17 mouse cellular contexts compared by ENCODE assay signal in genomic region chr5:103020954-103021353, GRCm38 (mm10).
DNase-seq lines count a peak whose midpoint lies in the region; ATAC-seq and TF ChIP-seq lines count a peak whose summit lies in the region.
"Had no signal": no experiment of that assay in that cellular context is flagged by ENCODE, and none has a peak within 500 bp of the region (broad histone marks: within the 10 kb centered on the region; RNA-seq: fewer than 3 reads in every experiment).

No protein-coding gene starts in this region.

- 29% methylated on average over 3 of the region's 3 CpGs for WGBS in midbrain, embryonic 11.5 days
- 52% methylated on average over 3 of the region's 3 CpGs for WGBS in midbrain, embryonic 10.5 days
- WGBS in forebrain, postnatal 0 days = 8% methylated on average over 3 of the region's 3 CpGs
- WGBS in midbrain, embryonic 14.5 days = 8% methylated on average over 3 of the region's 3 CpGs
- WGBS in heart, embryonic 10.5 days = 63% methylated on average over 3 of the region's 3 CpGs

- DNase-seq in midbrain, embryonic 11.5 days (ENCODE audit: low spot score, missing footprints) = no peak
- no peak for DNase-seq in midbrain, embryonic 10.5 days (ENCODE audit: low spot score)
- DNase-seq in forebrain, postnatal 0 days = peak; percentile 62
- peak; percentile 70 for DNase-seq in midbrain, embryonic 14.5 days
- peak; percentile 14 for DNase-seq in retina, postnatal 1 day
- no peak for DNase-seq in kidney, postnatal 14 days
- DNase-seq in heart, embryonic 10.5 days (ENCODE audit: low spot score) = no peak
- DNase-seq: adrenal gland, postnatal 25 days; gastrocnemius, postnatal 10 days; layer of hippocampus, adult 9-11 months; lung, adult 18-20 months; lung, postnatal 4 days; thymus, postnatal 14 days had no signal

- H3K27me3 ChIP-seq in midbrain, embryonic 11.5 days (ENCODE audit: control insufficient read depth, insufficient read depth, low read length) = no peaks in the 10 kb centered on the region
- no peaks in the 10 kb centered on the region for H3K27me3 ChIP-seq in midbrain, embryonic 10.5 days (ENCODE audit: low read depth, poor library complexity, severe bottlenecking)
- no peaks in the 10 kb centered on the region for H3K27me3 ChIP-seq in forebrain, postnatal 0 days (ENCODE audit: insufficient read depth, low read length)
- H3K27me3 ChIP-seq in midbrain, embryonic 14.5 days (ENCODE audit: control insufficient read depth, insufficient read depth, low read length) = no peaks in the 10 kb centered on the region
- no peaks in the 10 kb centered on the region for H3K27me3 ChIP-seq in heart, embryonic 10.5 days (ENCODE audit: insufficient read depth, poor library complexity, severe bottlenecking)
- H3K27me3 ChIP-seq: intestine, embryonic 15.5 days; stomach, embryonic 15.5 days had no signal

- no peak overlapping the region for H3K27ac ChIP-seq in midbrain, embryonic 11.5 days (ENCODE audit: low read depth, low read length)
- no peak overlapping the region for H3K27ac ChIP-seq in midbrain, embryonic 10.5 days (replicated peaks)
- H3K27ac ChIP-seq in forebrain, postnatal 0 days (ENCODE audit: low read depth, low read length) = peak overlapping the region; percentile 64; the same call in 1 of the 2 replicates
- peak overlapping the region; percentile 21 for H3K27ac ChIP-seq in midbrain, embryonic 14.5 days (replicated peaks; ENCODE audit: low read depth, low read length)
- no peak overlapping the region for H3K27ac ChIP-seq in heart, embryonic 10.5 days
- H3K27ac ChIP-seq: intestine, embryonic 15.5 days; limb, embryonic 15.5 days; stomach, embryonic 15.5 days had no signal

- H3K9me3 ChIP-seq in midbrain, embryonic 11.5 days (ENCODE audit: control insufficient read depth, low read length) = no peaks in the 10 kb centered on the region
- no peaks in the 10 kb centered on the region for H3K9me3 ChIP-seq in midbrain, embryonic 10.5 days (replicated peaks)
- no peaks in the 10 kb centered on the region for H3K9me3 ChIP-seq in forebrain, postnatal 0 days (ENCODE audit: low read length)
- no peaks in the 10 kb centered on the region for H3K9me3 ChIP-seq in midbrain, embryonic 14.5 days (ENCODE audit: control insufficient read depth, low read length)
- H3K9me3 ChIP-seq in heart, embryonic 10.5 days = no peaks in the 10 kb centered on the region
- H3K9me3 ChIP-seq: intestine, embryonic 15.5 days; limb, embryonic 15.5 days; stomach, embryonic 15.5 days had no signal

- H3K4me3 ChIP-seq in midbrain, embryonic 11.5 days (ENCODE audit: low read depth, low read length) = no peak overlapping the region
- H3K4me3 ChIP-seq in midbrain, embryonic 10.5 days = no peak overlapping the region
- H3K4me3 ChIP-seq in forebrain, postnatal 0 days (ENCODE audit: low read depth, low read length) = no peak overlapping the region
- no peak overlapping the region for H3K4me3 ChIP-seq in midbrain, embryonic 14.5 days (replicated peaks; ENCODE audit: low read depth, low read length)
- H3K4me3 ChIP-seq in heart, embryonic 10.5 days = no peak overlapping the region
- H3K4me3 ChIP-seq: intestine, embryonic 15.5 days; limb, embryonic 15.5 days; stomach, embryonic 15.5 days had no signal

- TF ChIP-seq CTCF in forebrain, postnatal 0 days (IDR thresholded peaks at IDR 0.05; ENCODE audit: low read depth) = no peak

- no peaks in the 10 kb centered on the region for H3K36me3 ChIP-seq in midbrain, embryonic 11.5 days (ENCODE audit: control insufficient read depth, insufficient read depth, low read length)
- no peaks in the 10 kb centered on the region for H3K36me3 ChIP-seq in midbrain, embryonic 10.5 days
- no peaks in the 10 kb centered on the region for H3K36me3 ChIP-seq in forebrain, postnatal 0 days (ENCODE audit: insufficient read depth)
- H3K36me3 ChIP-seq in midbrain, embryonic 14.5 days (ENCODE audit: control insufficient read depth, insufficient read depth, low read length) = no peaks in the 10 kb centered on the region
- no peaks in the 10 kb centered on the region for H3K36me3 ChIP-seq in heart, embryonic 10.5 days
- H3K36me3 ChIP-seq: intestine, embryonic 15.5 days; limb, embryonic 15.5 days; stomach, embryonic 15.5 days had no signal

- peak; percentile 73 for ATAC-seq in midbrain, embryonic 11.5 days (ENCODE audit: low FRiP score)
- ATAC-seq in forebrain, postnatal 0 days = peak; percentile 88
- peak; percentile 55; the same call in 1 of the 2 replicates for ATAC-seq in midbrain, embryonic 14.5 days (ENCODE audit: low FRiP score, low TSS enrichment)
- ATAC-seq: CD4-positive, CD25-positive, alpha-beta regulatory T cell, adult 4 months; intestine, embryonic 15.5 days had no signal

- H3K4me1 ChIP-seq in midbrain, embryonic 11.5 days (ENCODE audit: control insufficient read depth, insufficient read depth, low read length) = peaks cover 10% of the 10 kb centered on the region; the same call in 1 of the 2 replicates
- peaks cover 39% of the 10 kb centered on the region for H3K4me1 ChIP-seq in midbrain, embryonic 10.5 days
- H3K4me1 ChIP-seq in forebrain, postnatal 0 days (ENCODE audit: insufficient read depth) = peaks cover 3% of the 10 kb centered on the region
- H3K4me1 ChIP-seq in midbrain, embryonic 14.5 days (ENCODE audit: control insufficient read depth, insufficient read depth, low read length) = peaks cover 22% of the 10 kb centered on the region
- H3K4me1 ChIP-seq in heart, embryonic 10.5 days = 0 out of 2 replicates have a peak, but pooled peaks cover 5% of the 10 kb centered on the region
- H3K4me1 ChIP-seq: intestine, embryonic 15.5 days; limb, embryonic 15.5 days; stomach, embryonic 15.5 days had no signal

- no peak overlapping the region for H3K4me2 ChIP-seq in midbrain, embryonic 11.5 days
- no peak overlapping the region for H3K4me2 ChIP-seq in forebrain, postnatal 0 days (ENCODE audit: low read depth)
- no peak overlapping the region for H3K4me2 ChIP-seq in midbrain, embryonic 14.5 days (ENCODE audit: low read length)
- H3K4me2 ChIP-seq: intestine, embryonic 15.5 days; limb, embryonic 15.5 days; stomach, embryonic 15.5 days had no signal

- H3K9ac ChIP-seq in midbrain, embryonic 11.5 days (ENCODE audit: low read length) = no peak overlapping the region
- H3K9ac ChIP-seq in forebrain, postnatal 0 days = no peak overlapping the region
- no peak overlapping the region for H3K9ac ChIP-seq in midbrain, embryonic 14.5 days (replicated peaks; ENCODE audit: low read length)
- H3K9ac ChIP-seq: intestine, embryonic 15.5 days; limb, embryonic 15.5 days; stomach, embryonic 15.5 days had no signal

Comparison
In these comparisons a context has a peak if more than half of its experiments do, and no peak if none do; other contexts are left out.
1. DNase-seq: peak in forebrain, postnatal 0 days (single experiment), midbrain, embryonic 14.5 days (single experiment) and retina, postnatal 1 day (single experiment); none in midbrain, embryonic 11.5 days (single experiment), midbrain, embryonic 10.5 days (single experiment), kidney, postnatal 14 days (single experiment) and heart, embryonic 10.5 days (single experiment).
2. H3K27ac ChIP-seq: peak in forebrain, postnatal 0 days (single experiment) and midbrain, embryonic 14.5 days (single experiment); none in midbrain, embryonic 11.5 days (single experiment), midbrain, embryonic 10.5 days (single experiment) and heart, embryonic 10.5 days (single experiment).
3. Peak in every context shown above with its lines, with median percentiles within 50 percentile points of each other: ATAC-seq.